Mouse (Mus musculus) CH12.LX (cell line): ENCODE measurements around the gene Spcs3. TPM values are rescaled to one million over a fixed set of nuclear protein-coding genes. Genes with fewer than 3 reads are reported as not detected.

Experiments
- DNase-seq: peaks from one replicate; pipeline ENCODE4 v3.0.0-alpha.2; 2013; ENCODE audit errors: extremely low read depth
- H3K27ac ChIP-seq: 2 replicates; pipeline ENCODE4 v1.5.1; 2012; ENCODE audit warnings: low read depth, mild to moderate bottlenecking, control low read depth, moderate library complexity; ENCODE audit not compliant: insufficient read depth
- H3K27me3 ChIP-seq: replicated peaks from 2 replicates; pipeline ENCODE3; 2012; ENCODE audit warnings: inconsistent platforms
- H3K36me3 ChIP-seq, 2 experiments: replicated peaks in 1 of 2; 2 replicates each; pipeline versions ENCODE3 to v1.6.1; 2012; ENCODE audit warnings: inconsistent platforms in 1 of 2, low read length in 1 of 2, mild to moderate bottlenecking in 1 of 2, mixed read lengths in 1 of 2, moderate library complexity in 1 of 2; ENCODE audit not compliant: control insufficient read depth in 1 of 2, insufficient read depth in 1 of 2
- H3K4me1 ChIP-seq, 2 experiments: 2 replicates each; pipeline ENCODE4 v1.6.1; 2012; ENCODE audit warnings: inconsistent platforms in 1 of 2, moderate library complexity in 1 of 2; ENCODE audit not compliant: insufficient read depth in 2 of 2, control insufficient read depth in 1 of 2
- H3K4me2 ChIP-seq: 2 replicates; pipeline ENCODE4 v1.6.1; 2012; ENCODE audit warnings: low read depth, mild to moderate bottlenecking, control low read depth; ENCODE audit not compliant: poor library complexity, insufficient read depth, severe bottlenecking
- H3K4me3 ChIP-seq, 3 experiments: fragments of 150-350 bp in 1 of 3; sonication (generic) in 1 of 3; replicated peaks in 1 of 3; 2 replicates each; pipeline versions ENCODE3 to v1.5.1; 2011 to 2012; ENCODE audit warnings: low read depth in 2 of 3, low read length in 2 of 3, mild to moderate bottlenecking in 2 of 3, moderate library complexity in 2 of 3, control low read depth in 1 of 3, improper control_type of control experiment in 1 of 3, inconsistent platforms in 1 of 3, mixed read lengths in 1 of 3; ENCODE audit not compliant: poor library complexity in 1 of 3
- H3K79me2 ChIP-seq: replicated peaks from 2 replicates; pipeline ENCODE4 v1.6.1; 2012; ENCODE audit warnings: mild to moderate bottlenecking, moderate library complexity; ENCODE audit not compliant: control insufficient read depth, poor library complexity, insufficient read depth, severe bottlenecking; ENCODE audit errors: extremely low read depth
- H3K9ac ChIP-seq: 2 replicates; pipeline ENCODE4 v1.6.1; 2012; ENCODE audit warnings: low read depth, mild to moderate bottlenecking, control low read depth, moderate library complexity; ENCODE audit not compliant: insufficient read depth
- H3K9me3 ChIP-seq: replicated peaks from 2 replicates; pipeline ENCODE3; 2012; ENCODE audit warnings: low read length, inconsistent platforms, mixed read lengths
- CHD1 ChIP-seq: IDR thresholded peaks from 2 replicates; pipeline ENCODE4 v1.6.1; 2012; ENCODE audit warnings: low read depth, low read length, improper control_type of control experiment, inconsistent platforms
- CHD2 ChIP-seq: IDR thresholded peaks from 2 replicates; pipeline ENCODE4 v1.6.1; 2011; ENCODE audit warnings: low read length, improper control_type of control experiment
- CTCF ChIP-seq, 2 experiments: IDR thresholded peaks in 1 of 2; conservative IDR thresholded peaks in 1 of 2; 2 replicates each; pipeline ENCODE4 v1.5.1; 2011 to 2012; ENCODE audit warnings: low read depth in 2 of 2, low read length in 2 of 2, improper control_type of control experiment in 1 of 2, inconsistent platforms in 1 of 2, mild to moderate bottlenecking in 1 of 2, moderate library complexity in 1 of 2
- E2F4 ChIP-seq: IDR thresholded peaks from 2 replicates; pipeline ENCODE4 v1.6.1; 2011; ENCODE audit warnings: low read depth, low read length, improper control_type of control experiment; ENCODE audit not compliant: insufficient replicate concordance
- ELF1 ChIP-seq: IDR thresholded peaks from 2 replicates; pipeline ENCODE4 v1.6.1; 2014; ENCODE audit warnings: low read depth, mild to moderate bottlenecking, inconsistent platforms, low read length, improper control_type of control experiment
- EP300 ChIP-seq: IDR thresholded peaks from 2 replicates; pipeline ENCODE4 v1.6.1; 2011; ENCODE audit warnings: low read length, improper control_type of control experiment
- HCFC1 ChIP-seq: IDR thresholded peaks from 2 replicates; pipeline ENCODE4 v1.6.1; 2012; ENCODE audit warnings: low read depth, mild to moderate bottlenecking, inconsistent platforms, low read length, improper control_type of control experiment
- IRF4 ChIP-seq: IDR thresholded peaks from 2 replicates; pipeline ENCODE4 v1.6.1; 2014; ENCODE audit warnings: low read depth, mild to moderate bottlenecking, inconsistent platforms, low read length, improper control_type of control experiment
- JUND ChIP-seq: conservative IDR thresholded peaks from 2 replicates; pipeline ENCODE4 v1.6.1; 2011; ENCODE audit warnings: low read depth, low read length, improper control_type of control experiment
- MAFK ChIP-seq: IDR thresholded peaks from 2 replicates; pipeline ENCODE4 v1.6.1; 2011; ENCODE audit warnings: low read length, improper control_type of control experiment; ENCODE audit not compliant: insufficient replicate concordance
- MXI1 ChIP-seq: IDR thresholded peaks from 2 replicates; pipeline ENCODE4 v1.6.1; 2011; ENCODE audit warnings: mild to moderate bottlenecking, low read depth, low read length, improper control_type of control experiment
- NELFE ChIP-seq: IDR thresholded peaks from 2 replicates; pipeline ENCODE4 v1.6.1; 2011; ENCODE audit warnings: low read depth, low read length, improper control_type of control experiment
- RAD21 ChIP-seq: IDR thresholded peaks from 2 replicates; pipeline ENCODE4 v1.6.1; 2011; ENCODE audit warnings: low read depth, mild to moderate bottlenecking, low read length, improper control_type of control experiment, moderate library complexity
- RCOR1 ChIP-seq: conservative IDR thresholded peaks from 2 replicates; pipeline ENCODE4 v1.6.1; 2012; ENCODE audit warnings: low read depth, mild to moderate bottlenecking, inconsistent platforms, low read length, improper control_type of control experiment
- SIN3A ChIP-seq: IDR thresholded peaks from 2 replicates; pipeline ENCODE4 v1.6.1; 2012; ENCODE audit warnings: low read length, improper control_type of control experiment, inconsistent platforms
- SMC3 ChIP-seq: IDR thresholded peaks from 2 replicates; pipeline ENCODE4 v1.6.1; 2011; ENCODE audit warnings: low read depth, low read length, improper control_type of control experiment
- TBP ChIP-seq: conservative IDR thresholded peaks from 2 replicates; pipeline ENCODE4 v1.6.1; 2011; ENCODE audit warnings: low read depth, low read length, improper control_type of control experiment
- TCF12 ChIP-seq: IDR thresholded peaks from 2 replicates; pipeline ENCODE4 v1.6.1; 2014; ENCODE audit warnings: low read depth, mild to moderate bottlenecking, inconsistent platforms, low read length, improper control_type of control experiment
- USF2 ChIP-seq: conservative IDR thresholded peaks from 2 replicates; pipeline ENCODE4 v1.6.1; 2011; ENCODE audit warnings: low read depth, low read length, improper control_type of control experiment
- ZC3H11A ChIP-seq: IDR thresholded peaks from 2 replicates; pipeline ENCODE4 v1.6.1; 2012; ENCODE audit warnings: low read depth, mild to moderate bottlenecking, inconsistent platforms, low read length, improper control_type of control experiment
- ZKSCAN1 ChIP-seq: IDR thresholded peaks from 2 replicates; pipeline ENCODE4 v1.6.1; 2012; ENCODE audit warnings: low read depth, inconsistent platforms, low read length, improper control_type of control experiment, borderline replicate concordance
- ZMIZ1 ChIP-seq: IDR thresholded peaks from 2 replicates; pipeline ENCODE4 v1.6.1; 2012; ENCODE audit warnings: low read depth, mild to moderate bottlenecking, inconsistent platforms, low read length, improper control_type of control experiment
- ZNF384 ChIP-seq: IDR thresholded peaks from 2 replicates; pipeline ENCODE4 v1.6.1; 2012; ENCODE audit warnings: low read depth, low read length, improper control_type of control experiment, inconsistent platforms
- dilution Hi-C: fragments of 300-500 bp; cut with MboI; formaldehyde crosslinking; loops from 2 replicates; pipeline ENCODE4 v1.14.3; 2020; ENCODE audit warnings: low sequenced_read_pairs; ENCODE audit not compliant: extremely low pct_unique_long_range_greater_than_20kb, extremely low pct_ligation_motif_present
- in situ Hi-C: fragments of 300-500 bp; cut with MboI; formaldehyde crosslinking; loops from 3 replicates; pipeline ENCODE4 v1.14.3; 2019; ENCODE audit warnings: low sequenced_read_pairs, low pct_ligation_motif_present, low pct_unique_long_range_greater_than_20kb, mixed read lengths
- polyA plus RNA-seq: library from polyadenylated mRNA; unstranded; fragments of >175 nt; gene quantifications from 2 replicates; pipeline ENCODE4 v1.2.1, GENCODE M21; 2012; ENCODE audit warnings: low read depth; ENCODE audit not compliant: insufficient read length
- total RNA-seq, 2 experiments: library from RNA; depleted of rRNA; stranded (reverse); fragments of 300-350 nt in 1 of 2; fragments of >200 nt in 1 of 2; gene quantifications; 2 replicates each; pipeline ENCODE4 v1.2.3; 2012 to 2014

Gene Spcs3
- total and polyA plus RNA-seq, 3 experiments, result 89.4 to 220 (median 113) TPM

DNA sequence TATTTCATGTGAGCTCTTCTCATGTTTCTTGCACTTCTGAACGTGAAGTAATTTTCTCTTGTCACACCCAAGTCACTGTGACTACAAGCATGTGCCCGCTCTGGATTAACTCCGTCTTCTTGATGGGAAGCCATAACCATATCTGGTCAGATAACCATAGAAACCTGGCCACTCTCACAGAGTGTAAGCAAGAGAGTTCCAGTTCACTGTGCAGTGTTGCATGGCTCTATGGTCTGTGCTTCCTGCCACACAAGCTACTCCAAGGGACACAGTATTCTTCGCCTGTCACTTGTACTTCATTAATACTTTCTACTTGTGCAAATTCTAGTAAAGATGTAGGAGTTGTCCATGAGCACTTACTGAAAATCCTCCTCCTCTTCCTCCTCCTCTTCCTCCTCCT lies 37.9 kb downstream of the Spcs3 start:
- in situ Hi-C loops, result loop anchor here (25.0 kb wide), 1 partner anchor 630 kb away; no protein-coding TSS in a partner anchor
- TF ChIP-seq RCOR1 (no peak), MAFK (no peak), E2F4 (no peak), ELF1 (no peak), HCFC1 (no peak), ZNF384 (no peak), NELFE (no peak), TCF12 (no peak), CHD2 (no peak), CHD1 (no peak), ZKSCAN1 (no peak), USF2 (no peak), IRF4 (no peak), EP300 (no peak), MXI1 (no peak)

DNA sequence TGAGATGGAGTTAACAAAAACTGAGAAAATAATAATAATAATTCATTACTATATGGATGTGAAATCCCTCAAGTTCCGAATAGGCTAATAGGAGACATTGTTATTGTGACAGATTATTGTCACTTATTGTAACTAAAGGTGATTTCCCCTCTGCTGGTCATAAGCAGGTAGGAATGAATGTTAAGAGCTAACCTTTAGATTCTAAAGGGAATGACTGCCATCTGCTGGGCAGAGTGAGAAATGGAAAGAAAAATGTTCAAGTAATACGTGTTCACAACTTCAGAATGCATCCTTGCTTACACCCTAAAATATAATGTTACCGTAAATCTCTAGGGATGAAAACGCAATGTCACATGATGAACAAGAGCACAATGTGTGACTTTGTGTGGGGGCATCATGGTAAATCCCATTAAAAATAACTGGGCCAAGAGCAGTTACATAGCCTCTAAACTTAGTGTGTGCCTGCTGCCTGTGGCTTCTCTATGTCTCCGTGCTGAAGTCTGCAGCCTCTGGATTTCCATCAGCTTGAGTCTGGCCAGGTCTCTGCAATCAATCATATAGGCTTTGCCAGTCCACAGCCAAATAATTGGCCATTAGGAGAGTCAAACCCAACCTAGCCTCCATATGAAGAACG lies 38.6 kb downstream of the Spcs3 start:
- TF ChIP-seq SIN3A (no peak), RAD21 (peak; percentile 96), JUND (peak; percentile 38; the same call in 1 of the 2 replicates), EP300 (no peak), CTCF (conservative IDR thresholded peaks at IDR 0.05 in 1 of 2, IDR thresholded peaks at IDR 0.05 in 1 of 2; ENCODE audit: low read depth in 2 of 2, low read length in 2 of 2) (peak; percentile 43 to 95; a peak in 3 of 4 replicates), ZMIZ1 (no peak), ZC3H11A (peak; percentile 41; the same call in 1 of the 2 replicates), TBP (no peak), SMC3 (peak; percentile 83)
- Histone ChIP-seq H3K9me3 (no peaks in the 10 kb centered on the region), H3K4me1 (peaks cover 0 to 7% of the 10 kb centered on the region in 2 experiments; a peak in 2 of 4 replicates), H3K27ac (no peak overlapping the region), H3K27me3 (no peaks in the 10 kb centered on the region), H3K36me3 (no peaks in the 10 kb centered on the region), H3K4me3 (no peak overlapping the region), H3K79me2 (no peaks in the 10 kb centered on the region), H3K9ac (no peak overlapping the region), H3K4me2 (no peak overlapping the region)
- peak; percentile 80 for DNase-seq
- in situ Hi-C loops (loop anchor here (25.0 kb wide), 1 partner anchor 629 kb away; no protein-coding TSS in a partner anchor), dilution Hi-C loops (no loop called here)

More for the DNA sequence above, 37.9 kb downstream of the Spcs3 start:
- Histone ChIP-seq H3K79me2 (no peaks in the 10 kb centered on the region), H3K27me3 (no peaks in the 10 kb centered on the region), H3K9ac (no peak overlapping the region), H3K27ac (no peak overlapping the region), H3K36me3 (no peaks in the 10 kb centered on the region), H3K4me2 (no peak overlapping the region), H3K4me1 (peaks cover 0 to 7% of the 10 kb centered on the region in 2 experiments; a peak in 2 of 4 replicates), H3K4me3 (no peak overlapping the region), H3K9me3 (no peaks in the 10 kb centered on the region)
- dilution Hi-C loops, result no loop called here
- DNase-seq, result no peak
